Comparison of ENCODE assay signal across 7 mouse cellular contexts in genomic region chr6:83913710-83914109, GRCm38 (mm10). TPM values are rescaled to one million over a fixed set of nuclear protein-coding genes. Genes with fewer than 3 reads are reported as not detected.
DNase-seq lines count a peak whose midpoint lies in the region; ATAC-seq lines count a peak whose summit lies in the region.

No protein-coding gene starts in this region.

- no peaks in the 10 kb centered on the region for H3K27me3 ChIP-seq in hindbrain, embryonic 14.5 days (ENCODE audit: control insufficient read depth, insufficient read depth, low read length)
- H3K27me3 ChIP-seq in midbrain, embryonic 16.5 days (ENCODE audit: control insufficient read depth, insufficient read depth, low read depth, low read length), result no peaks in the 10 kb centered on the region

- no peaks in the 10 kb centered on the region for H3K9me3 ChIP-seq in hindbrain, embryonic 14.5 days (ENCODE audit: control insufficient read depth, low read length)
- no peaks in the 10 kb centered on the region for H3K9me3 ChIP-seq in midbrain, embryonic 16.5 days (replicated peaks; ENCODE audit: control insufficient read depth, low read length, poor library complexity, severe bottlenecking)

- no peak overlapping the region for H3K9ac ChIP-seq in hindbrain, embryonic 14.5 days
- no peak overlapping the region; the same call in 1 of the 2 replicates for H3K9ac ChIP-seq in midbrain, embryonic 16.5 days (ENCODE audit: low read depth, low read length)

- ATAC-seq in erythroblast, adult 5-6 weeks (replicated peaks; ENCODE audit: low FRiP score, poor library complexity, severe bottlenecking), result peak; percentile 29; the same call in 1 of the 2 replicates
- ATAC-seq in hindbrain, embryonic 14.5 days (ENCODE audit: low FRiP score), result no peak; the same call in 1 of the 2 replicates
- peak; percentile 26 for ATAC-seq in midbrain, embryonic 16.5 days

- WGBS in hindbrain, embryonic 14.5 days, result 44% methylated on average over 4 of the region's 4 CpGs
- WGBS in midbrain, embryonic 16.5 days, result 38% methylated on average over 4 of the region's 4 CpGs

- peak overlapping the region; percentile 99; the same call in 1 of the 2 replicates for H3K4me3 ChIP-seq in hindbrain, embryonic 14.5 days (replicated peaks; ENCODE audit: low read length)
- peak overlapping the region; percentile 99 for H3K4me3 ChIP-seq in midbrain, embryonic 16.5 days (ENCODE audit: low read depth, low read length)

- no peaks in the 10 kb centered on the region for H3K36me3 ChIP-seq in hindbrain, embryonic 14.5 days (replicated peaks; ENCODE audit: control insufficient read depth, insufficient read depth)
- H3K36me3 ChIP-seq in midbrain, embryonic 16.5 days (ENCODE audit: control insufficient read depth, insufficient read depth, low read length), result no peaks in the 10 kb centered on the region

- peak overlapping the region; percentile 83 for H3K4me2 ChIP-seq in hindbrain, embryonic 14.5 days (replicated peaks)
- peak overlapping the region; percentile 44 for H3K4me2 ChIP-seq in midbrain, embryonic 16.5 days (ENCODE audit: low read length)

- peak; percentile 8 for DNase-seq in lung, postnatal 10 days
- no peak for DNase-seq in lung, postnatal 4 days
- DNase-seq in hindbrain, embryonic 14.5 days (ENCODE audit: low spot score), result no peak
- DNase-seq in embryo, embryonic 10.5 days (ENCODE audit: low spot score), result no peak
- no peak for DNase-seq in adrenal gland, adult 8-10 months

- no peak overlapping the region for H3K27ac ChIP-seq in hindbrain, embryonic 14.5 days
- peak overlapping the region; percentile 99 for H3K27ac ChIP-seq in midbrain, embryonic 16.5 days (ENCODE audit: low read length)

- peaks cover 4% of the 10 kb centered on the region for H3K4me1 ChIP-seq in hindbrain, embryonic 14.5 days (replicated peaks; ENCODE audit: control insufficient read depth, insufficient read depth, low read length)
- peaks cover 3% of the 10 kb centered on the region; the same call in 1 of the 2 replicates for H3K4me1 ChIP-seq in midbrain, embryonic 16.5 days (ENCODE audit: control insufficient read depth, insufficient read depth, low read length)

RNA-seq across cellular contexts. Expression of gene Zfp638, which starts 46.8 kb away (rescaled TPM):
- 34.9 and 82.2 TPM in 2 replicates for total RNA-seq in erythroblast, adult 5-6 weeks (2015; ENCODE audit: low replicate concordance)
- 82.6 and 96.5 TPM in 2 replicates for total RNA-seq in erythroblast, adult 5-6 weeks (2017; ENCODE audit: low replicate concordance)
- polyA plus RNA-seq in hindbrain, embryonic 14.5 days (2014; fragmentation: Nextera tagmentation; extraction: Ambion mirVana), result 96.5 and 97.4 TPM in 2 replicates
- polyA plus RNA-seq in midbrain, embryonic 16.5 days (2015; fragmentation: Nextera tagmentation; extraction: Ambion mirVana), result 68.2 and 78.7 TPM in 2 replicates
- 100 to 1,000 TPM in 3 of 4 experiments, 10 to 100 TPM in 1; 85.0 to 116 (median 106) TPM for total RNA-seq in adrenal gland, adult 8-10 months (2022)
